Mouse (Mus musculus) left cerebral cortex, postnatal 14 days (tissue): ENCODE measurements around the gene Prex1. TPM values are rescaled to one million over a fixed set of nuclear protein-coding genes. Genes with fewer than 3 reads are reported as not detected.

Experiments
- DNase-seq, 2 experiments: peaks; one replicate each; pipeline ENCODE4 v3.0.0; 2021 to 2022; ENCODE audit warnings: low spot score in 2 of 2, mixed read lengths in 1 of 2
- intact Hi-C: fragments of 180-260 bp; cut with DNase I; formaldehyde crosslinking; loops from one replicate; pipeline ENCODE4 v1.15.1; 2025
- total RNA-seq, 2 experiments: library from RNA; stranded (reverse); gene quantifications; 2 replicates each; pipeline ENCODE4 v1.2.3; 2021

Prex1 gene
- total RNA-seq, 2 experiments from 2014 or later: 119 to 132 TPM

DNA sequence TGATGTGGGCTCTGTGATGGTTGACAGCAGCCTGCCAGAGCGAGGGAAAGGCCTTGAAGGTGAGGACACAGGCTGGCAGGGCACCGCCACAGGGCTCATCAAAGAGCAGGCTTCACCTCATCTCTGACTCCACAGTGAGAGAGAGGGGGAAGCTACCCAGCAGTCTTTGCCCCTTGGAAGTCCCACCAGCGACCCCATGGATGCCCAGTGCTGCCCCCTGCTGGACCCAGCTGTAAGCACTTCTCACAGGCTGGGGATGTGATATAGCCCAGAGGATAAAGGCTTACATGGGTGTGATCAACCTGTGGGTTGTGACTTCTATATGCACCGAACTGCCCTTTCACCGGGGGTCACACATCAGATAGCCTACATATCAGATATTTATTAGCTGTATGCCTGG, 130.3 kb downstream of the Prex1 start:
- intact Hi-C loops: no loop called here
- DNase-seq: no peak

DNA sequence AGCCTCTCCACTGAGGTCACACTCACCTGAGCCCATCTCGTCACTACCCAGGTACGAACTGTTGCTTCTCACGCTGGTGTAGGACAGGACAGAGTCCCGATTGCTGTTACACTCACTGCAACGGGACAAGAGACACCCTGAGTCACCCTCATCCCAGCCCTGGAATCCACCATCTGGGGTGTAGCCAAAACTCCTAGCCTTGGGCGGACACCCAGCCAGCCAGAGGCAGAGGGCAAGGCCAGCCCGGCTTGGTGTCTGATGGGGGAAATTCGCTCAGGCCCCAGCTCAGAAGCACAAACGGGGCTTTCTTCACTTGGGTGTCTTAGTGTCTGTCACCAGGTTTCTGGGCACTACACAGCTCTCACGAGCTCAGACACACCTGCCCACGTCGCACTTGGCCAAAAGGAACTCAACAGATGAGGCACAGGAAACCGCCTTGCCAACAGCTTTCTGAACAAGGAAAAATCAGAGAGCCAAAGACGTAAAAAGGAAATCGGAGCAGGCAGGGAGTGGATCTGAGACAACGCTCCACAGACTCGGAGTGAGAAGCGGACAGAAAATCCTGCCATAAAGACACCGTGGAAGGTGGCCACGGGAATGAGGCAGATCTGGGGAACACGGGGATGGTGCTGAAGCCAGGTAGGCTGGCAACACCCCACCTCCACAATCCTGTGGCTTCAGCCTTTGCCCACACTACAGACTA, 131.6 kb downstream of the Prex1 start:
- intact Hi-C loops: no loop called here
- DNase-seq: peak; percentile 51 to 83

DNA sequence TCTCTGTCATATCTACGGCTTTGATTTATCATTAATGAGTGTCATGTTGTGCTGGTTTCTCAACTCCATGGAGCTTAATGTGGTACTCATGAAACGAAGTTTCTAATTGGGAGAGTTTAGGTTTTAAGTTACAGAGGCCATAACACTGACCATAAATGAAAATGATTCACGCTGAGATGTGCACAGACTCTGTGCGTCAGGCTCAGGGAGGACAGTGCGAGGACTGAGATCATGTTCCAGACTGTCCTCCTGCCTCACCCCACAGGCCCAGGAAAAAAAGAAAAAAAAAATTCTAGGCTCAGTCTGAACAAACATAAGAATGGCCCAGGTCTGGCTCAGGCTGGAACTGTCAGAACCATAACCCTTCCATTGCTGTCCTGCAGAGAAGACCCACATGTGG, 133.8 kb downstream of the Prex1 start:
- no peak for DNase-seq
- intact Hi-C loops: no loop called here

DNA sequence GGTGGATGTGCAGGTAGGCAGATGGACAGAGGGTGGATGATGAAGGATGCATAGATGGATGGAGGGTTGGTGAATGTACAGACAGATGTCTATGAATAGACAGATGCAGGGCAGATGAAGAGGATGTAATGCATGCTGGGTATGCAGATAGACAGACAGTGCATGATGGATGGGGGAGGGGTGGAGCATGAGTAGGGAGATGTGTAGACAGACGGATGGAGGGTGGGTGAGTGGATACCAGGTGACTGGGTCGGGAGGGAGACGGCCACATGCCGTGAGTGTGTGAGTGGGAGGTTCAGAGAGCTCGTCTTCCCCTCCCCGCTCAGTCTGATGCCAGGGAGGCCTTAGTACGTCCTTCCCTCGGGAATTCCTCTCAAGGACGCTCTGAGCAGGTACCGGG, 134.3 kb downstream of the Prex1 start:
- intact Hi-C loops: no loop called here
- DNase-seq: no peak

DNA sequence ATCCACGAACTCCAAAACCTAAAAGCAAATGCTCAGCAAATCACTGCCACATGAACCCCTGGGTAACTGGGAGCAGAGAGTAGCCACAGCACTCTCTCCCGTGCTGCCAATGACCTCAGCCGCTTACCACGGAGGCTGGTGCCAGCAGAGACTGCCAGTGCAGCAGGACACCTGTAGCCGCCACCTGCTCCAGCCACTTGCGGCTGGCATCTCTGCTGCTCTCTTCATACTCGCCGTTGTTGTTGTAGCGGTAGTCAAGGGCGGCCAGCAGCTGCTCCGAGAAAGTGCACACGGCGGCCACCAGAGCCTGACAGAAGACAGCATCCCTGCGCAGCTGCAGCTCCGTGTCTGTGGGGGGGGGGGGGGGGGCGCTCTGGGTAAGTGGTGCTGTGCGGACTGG, 138.2 kb downstream of the Prex1 start:
- DNase-seq: no peak
- intact Hi-C loops: no loop called here

DNA sequence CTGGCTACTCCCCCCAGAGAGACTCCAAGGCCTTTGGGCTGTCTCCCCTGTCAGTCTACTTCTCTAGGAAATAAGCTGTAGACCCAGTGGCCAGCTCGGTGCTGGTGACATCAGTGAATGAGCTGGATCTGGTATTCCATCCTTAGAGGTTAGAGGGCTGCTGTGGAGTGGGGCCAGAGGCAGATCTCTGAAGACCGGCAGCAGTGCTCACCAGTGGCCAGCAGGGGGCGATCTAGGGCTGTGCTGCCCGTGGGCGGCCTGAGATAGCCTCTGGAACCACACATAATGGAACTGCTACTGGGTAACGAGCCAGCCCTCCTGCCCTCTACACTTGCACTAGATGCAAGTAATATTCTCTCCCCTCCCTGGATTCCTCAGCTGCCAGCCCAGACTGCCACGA, 138.7 kb downstream of the Prex1 start:
- intact Hi-C loops: no loop called here
- peak; percentile 68 to 72 for DNase-seq

DNA sequence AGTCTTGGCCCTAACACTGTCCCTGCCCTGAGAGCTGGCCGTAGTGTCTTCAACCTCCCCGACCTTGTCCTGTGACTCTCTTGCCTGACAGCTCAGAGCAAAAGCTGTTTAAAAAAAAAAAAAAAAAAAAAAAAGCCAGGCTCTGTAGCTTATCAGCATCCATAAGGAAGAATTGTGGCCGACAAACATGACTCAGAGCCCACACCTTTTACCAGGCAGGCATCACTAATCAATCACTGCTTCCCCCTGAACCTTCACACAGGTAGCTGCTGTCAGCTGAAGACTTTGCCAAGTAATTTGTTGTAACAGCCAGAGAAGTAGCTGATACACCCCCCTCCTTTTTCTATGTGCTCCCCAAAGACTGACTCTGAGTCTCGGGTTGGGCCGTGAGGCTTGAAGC, 140.0 kb downstream of the Prex1 start:
- DNase-seq: no peak
- intact Hi-C loops: no loop called here

DNA sequence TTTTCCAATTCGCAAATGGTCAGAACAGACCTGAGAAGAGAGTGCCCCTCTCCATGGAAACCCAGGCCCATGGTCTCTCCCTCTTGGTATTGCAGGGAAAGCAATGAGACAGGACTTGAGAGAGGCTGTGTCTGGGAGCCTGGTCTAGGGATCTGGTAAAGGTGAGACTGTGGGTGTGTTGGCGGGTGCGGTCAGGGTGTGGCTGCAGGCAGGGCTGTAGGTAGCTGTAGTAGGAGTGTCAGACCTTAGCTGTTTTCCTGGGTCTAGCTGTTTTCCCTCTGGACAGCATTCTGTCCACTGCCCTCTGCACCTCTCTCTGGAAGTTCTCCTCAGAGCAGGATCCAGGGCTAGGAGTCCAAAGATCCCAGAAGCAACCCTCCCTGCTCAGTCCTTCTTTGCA, 141.3 kb downstream of the Prex1 start:
- intact Hi-C loops: no loop called here
- no peak for DNase-seq

DNA sequence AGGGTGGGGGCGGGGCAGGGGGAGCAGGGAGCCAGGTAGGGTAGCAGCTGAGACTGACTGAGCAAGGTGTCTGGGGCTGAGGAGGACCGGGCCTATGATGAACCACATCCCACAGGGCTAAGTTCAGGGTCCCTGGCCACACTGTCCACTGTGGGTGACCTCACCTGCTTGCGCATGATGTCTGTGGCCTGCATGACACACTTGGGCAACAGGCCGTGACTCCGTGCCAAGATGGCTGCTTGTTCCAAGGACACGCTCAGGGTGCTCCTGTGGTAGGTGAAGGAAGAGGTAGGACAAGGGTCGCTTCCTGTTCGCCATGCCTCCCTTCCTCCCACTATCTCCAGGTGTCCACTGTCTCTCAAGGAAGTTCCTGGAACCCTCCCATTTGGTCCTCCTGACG, 144.4 kb downstream of the Prex1 start:
- no peak for DNase-seq
- intact Hi-C loops: no loop called here

DNA sequence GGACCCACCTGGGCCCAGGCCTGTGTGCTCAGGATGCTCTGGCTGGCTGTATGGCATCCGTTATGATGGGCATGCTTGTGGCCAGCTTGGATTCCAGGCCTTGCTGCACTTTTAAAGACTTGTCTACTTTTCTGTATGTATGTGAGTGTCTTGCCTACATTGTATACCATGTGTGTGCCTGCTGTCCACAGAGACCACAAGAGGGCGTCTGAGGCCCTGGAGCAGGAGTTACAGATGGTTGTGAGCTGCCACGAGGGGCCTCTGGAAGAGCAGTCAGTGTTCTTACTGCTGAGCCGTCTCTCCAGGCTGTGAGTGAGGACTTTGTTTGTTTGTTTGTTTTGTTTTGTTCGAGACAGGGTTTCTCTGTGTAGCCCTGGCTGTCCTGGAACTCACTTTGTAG, 148.1 kb downstream of the Prex1 start:
- no peak for DNase-seq
- intact Hi-C loops: loop anchor here (2.0 kb wide), 2 partner anchors 411 to 481 kb away; partner anchors contain the start of gene Sulf2

DNA sequence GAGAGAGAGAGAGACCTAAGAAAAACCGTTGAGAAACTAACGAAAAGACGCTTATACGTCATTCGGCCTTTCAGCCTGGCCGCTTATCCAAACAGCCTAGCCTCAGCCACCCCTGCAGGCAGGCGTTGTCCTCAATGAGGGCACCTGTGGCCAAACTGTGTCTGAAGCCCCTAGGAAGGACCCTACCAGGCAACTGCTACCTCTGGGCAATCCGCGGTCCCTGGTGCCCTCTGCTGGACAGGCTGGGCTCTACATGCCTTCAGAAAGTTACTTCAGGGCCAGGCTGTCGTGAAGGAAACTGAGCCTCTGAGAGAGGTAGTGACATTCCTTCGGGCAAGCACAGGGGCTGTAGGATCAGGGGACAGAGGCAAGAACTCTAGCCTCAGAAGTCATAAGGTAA, 149.2 kb downstream of the Prex1 start:
- DNase-seq: peak in 1 of 2 experiments; percentile 66
- intact Hi-C loops: loop anchor here (2.0 to 5.0 kb wide), 4 partner anchors 127 to 480 kb away; partner anchors contain the start of gene Sulf2

DNA sequence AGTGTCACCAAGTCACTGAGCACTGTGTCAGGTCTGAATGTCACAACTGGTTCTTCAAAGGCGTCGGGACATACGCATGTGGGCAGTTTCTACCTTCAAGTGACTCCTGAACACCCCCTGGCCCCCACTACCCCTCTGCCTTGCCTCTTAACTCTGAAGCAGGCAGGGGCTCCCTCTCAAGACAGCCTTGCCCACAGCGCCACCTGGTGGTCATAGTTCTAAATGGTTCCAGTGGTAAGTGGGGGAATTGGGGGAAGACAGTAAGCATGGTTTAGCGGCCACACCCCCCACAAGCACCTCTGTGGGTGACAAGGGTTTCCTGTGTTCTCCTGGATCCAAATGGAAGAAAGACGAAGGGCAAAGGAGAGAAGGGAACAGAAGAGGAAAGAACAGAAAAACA, 149.7 kb downstream of the Prex1 start:
- intact Hi-C loops: loop anchor here (2.0 to 5.0 kb wide), 4 partner anchors 127 to 479 kb away; partner anchors contain the start of gene Sulf2
- peak; percentile 80 to 90 for DNase-seq

DNA sequence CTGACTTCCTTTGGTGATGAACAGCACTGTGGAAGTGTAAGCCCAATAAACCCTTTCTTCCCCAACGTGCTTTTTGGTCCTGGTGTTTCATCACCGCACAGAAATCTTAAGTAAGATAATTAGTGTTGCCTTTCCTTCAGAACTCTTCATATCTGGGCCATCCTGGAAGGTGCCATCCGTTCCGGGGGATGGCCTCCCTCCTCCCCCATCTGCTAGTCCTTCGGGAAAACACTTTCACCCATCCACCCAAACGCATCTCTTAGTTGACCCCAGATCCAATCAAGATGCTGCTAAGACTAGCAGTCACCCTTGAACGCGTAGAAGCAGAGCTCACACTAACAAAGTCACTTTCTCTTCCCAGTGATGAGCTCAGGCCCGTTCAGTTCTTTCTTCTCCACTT, 150.6 kb downstream of the Prex1 start:
- no peak for DNase-seq

DNA sequence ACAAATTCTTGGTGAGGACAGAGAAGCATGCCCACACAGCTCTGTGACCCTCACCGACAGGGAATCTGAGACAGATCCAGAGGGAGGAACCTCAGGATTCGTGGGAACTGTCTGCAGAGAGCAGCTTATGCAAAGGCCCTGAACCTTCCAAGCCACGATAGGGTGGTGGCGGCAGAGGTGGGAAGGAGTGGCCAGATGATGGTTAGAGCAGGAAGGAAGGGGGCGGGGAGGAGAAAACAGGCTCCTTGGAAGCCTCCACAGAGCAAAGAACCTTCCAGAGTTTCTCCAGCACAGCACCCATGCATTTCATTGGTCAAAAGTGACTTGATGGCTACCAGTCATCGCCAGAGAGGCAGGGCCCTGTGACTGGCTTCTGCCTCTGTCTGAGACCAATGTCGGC, 151.9 kb downstream of the Prex1 start:
- no peak for DNase-seq
- intact Hi-C loops: loop anchor here (5.0 kb wide), 2 partner anchors 124 to 229 kb away; no protein-coding TSS in a partner anchor

More for the DNA sequence above, 150.6 kb downstream of the Prex1 start:
- intact Hi-C loops: loop anchor here (5.0 kb wide), 2 partner anchors 126 to 231 kb away; no protein-coding TSS in a partner anchor

DNA sequence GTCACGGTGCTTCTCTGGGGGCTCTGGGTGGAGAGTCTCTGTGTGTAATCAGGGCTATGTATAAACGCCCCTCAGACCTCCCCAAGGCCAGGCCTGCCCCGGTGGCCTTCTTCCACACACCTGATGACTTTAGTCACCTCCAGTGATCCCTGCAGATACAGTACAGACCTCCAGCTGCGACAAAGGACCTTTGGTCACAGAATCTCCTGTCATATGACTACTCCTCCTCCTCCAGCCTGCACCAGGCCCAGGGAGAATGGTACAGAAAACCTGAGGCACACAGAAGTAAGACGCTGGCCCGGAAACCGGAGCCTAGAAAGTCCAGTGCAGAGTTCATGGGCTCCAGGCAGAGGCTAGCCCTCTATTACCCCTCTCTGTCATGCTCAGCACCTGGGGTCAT, 152.8 kb downstream of the Prex1 start:
- intact Hi-C loops: loop anchor here (5.0 kb wide), 2 partner anchors 124 to 229 kb away; no protein-coding TSS in a partner anchor
- DNase-seq: no peak

DNA sequence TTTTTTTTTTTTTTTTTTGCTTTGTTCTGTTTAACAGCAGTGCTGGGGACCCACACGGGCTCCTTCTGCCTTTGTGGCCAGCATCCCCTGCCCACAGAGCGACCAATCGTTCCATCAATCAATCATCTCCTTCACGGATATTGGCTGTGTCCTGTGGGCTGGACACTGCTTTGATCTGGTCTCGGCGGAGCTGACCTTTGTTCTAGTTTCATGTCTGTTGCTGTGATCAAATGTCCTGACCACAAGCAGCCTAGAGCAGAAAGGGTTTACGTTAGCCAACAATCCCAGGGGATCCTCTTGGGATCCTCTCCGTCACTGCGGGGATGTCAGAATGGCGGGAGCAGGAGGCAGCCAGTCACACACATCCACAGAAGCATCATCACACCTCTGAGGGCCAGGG, 154.1 kb downstream of the Prex1 start:
- DNase-seq: no peak
- intact Hi-C loops: no loop called here

DNA sequence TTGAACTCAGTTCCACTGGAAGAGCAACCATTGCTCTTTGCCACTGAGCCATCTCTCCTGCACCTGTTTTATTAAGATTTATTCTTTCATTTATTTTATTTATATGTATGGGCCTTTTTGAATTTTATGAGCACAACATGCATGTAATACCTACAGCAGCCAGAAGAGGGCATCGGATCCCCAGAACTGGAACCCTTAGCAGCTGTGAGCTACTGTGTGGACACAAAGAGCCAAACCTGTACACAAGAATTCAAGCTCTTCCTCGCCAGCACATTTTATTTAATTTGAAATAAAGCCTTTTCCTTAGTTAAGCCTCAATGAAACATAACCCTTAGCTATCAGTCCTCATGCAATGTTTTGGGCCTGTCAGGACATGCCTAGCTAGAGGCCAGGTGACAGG, 158.1 kb downstream of the Prex1 start:
- DNase-seq: peak; percentile 56 to 68
- intact Hi-C loops: no loop called here

DNA sequence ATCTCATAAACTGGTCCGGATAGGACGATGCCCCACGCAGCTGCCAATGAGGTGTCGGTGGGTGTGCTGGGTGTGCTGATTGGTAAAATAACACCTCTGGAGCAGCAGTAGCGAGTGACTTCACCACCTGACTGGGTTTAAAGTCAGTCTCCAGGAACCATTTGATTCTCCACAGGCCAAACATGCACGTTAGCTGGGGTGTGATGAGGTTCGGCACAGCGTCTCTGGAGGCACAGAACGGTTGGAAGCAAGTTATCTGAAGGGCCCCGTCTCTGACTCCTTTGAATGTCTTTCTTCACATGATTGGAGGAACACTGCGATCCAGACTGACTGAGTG, 159.5 kb downstream of the Prex1 start:
- intact Hi-C loops: no loop called here
- no peak for DNase-seq

DNA sequence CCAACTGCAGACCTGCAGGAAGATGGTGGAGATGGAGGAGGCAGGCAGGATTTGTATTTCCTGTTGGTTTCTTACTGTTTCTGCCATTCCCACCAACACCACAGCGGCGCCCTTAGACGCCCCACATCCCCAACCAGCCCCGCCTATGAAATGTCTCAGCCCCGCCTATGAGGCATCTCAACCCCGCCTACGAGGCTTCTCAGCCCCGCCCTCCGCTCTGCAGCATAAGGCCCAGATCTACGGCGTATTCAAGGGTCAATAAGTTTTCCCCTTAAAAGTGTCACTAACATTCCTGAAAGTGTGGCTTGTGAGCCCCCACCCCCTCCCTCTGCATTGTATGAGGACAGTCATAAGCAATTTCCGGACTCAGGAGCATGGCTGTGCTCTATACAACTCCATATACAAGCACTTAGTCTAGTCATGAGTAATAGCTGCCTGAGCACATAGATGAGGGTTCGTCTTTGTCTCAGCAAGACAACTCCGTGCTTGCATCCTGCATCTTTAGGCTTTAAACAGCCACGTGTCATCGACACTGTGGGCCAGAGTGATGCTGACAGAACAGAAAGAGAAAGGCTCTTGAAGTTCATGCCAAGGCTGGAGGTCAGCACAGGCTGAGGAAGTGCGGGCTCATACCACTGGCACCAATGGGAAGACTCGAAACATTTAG, 160.0 kb downstream of the Prex1 start:
- intact Hi-C loops: no loop called here
- DNase-seq: no peak

DNA sequence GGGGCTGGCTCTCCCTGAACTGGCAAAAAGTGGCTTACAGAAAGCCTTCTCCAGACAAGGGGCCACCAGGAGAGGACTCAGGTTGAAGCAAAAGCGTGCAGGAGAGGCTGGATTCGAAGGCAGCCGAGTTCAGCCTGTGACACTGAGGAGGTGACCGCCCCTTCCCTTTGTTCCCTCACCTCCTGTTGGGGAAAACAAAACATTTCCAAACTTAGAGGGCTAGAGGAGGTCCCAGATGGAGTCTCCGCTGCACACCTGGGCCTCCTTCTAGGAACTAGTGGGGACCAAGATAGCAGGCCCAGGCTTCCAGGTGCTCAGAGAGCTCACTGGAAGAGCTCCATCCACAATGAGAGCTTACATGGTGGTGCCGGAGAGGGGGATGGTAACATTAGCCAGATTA, 161.0 kb downstream of the Prex1 start:
- intact Hi-C loops: no loop called here
- DNase-seq: no peak
